Mouse (Mus musculus): ENCODE measurements at regions not wholly inside any gene's neighbourhood (a gene's known extent, or its start where the extent isn't known, plus 50 kb on each side); places are given as distances from the start of the nearest gene placed in this dataset.

- TF ChIP-seq CTCF (IDR thresholded peaks at IDR 0.05; ENCODE audit: low read depth) (no peak), EP300 (optimal IDR thresholded peaks at IDR 0.05) (no peak)
These were observed 151.5 kb downstream of the Pfkfb3 start for GRCm38 (mm10) chr2:11402218-11402848.

Measured in stomach, postnatal 0 days (tissue).